Comparison of ENCODE assay signal across 8 mouse cellular contexts in genomic region chr6:34780943-34781289, GRCm38 (mm10). TPM values are rescaled to one million over a fixed set of nuclear protein-coding genes. Genes with fewer than 3 reads are reported as not detected.
DNase-seq lines count a peak whose midpoint lies in the region; ATAC-seq and TF ChIP-seq lines count a peak whose summit lies in the region.

No protein-coding gene starts in this region.

- peaks cover 2% of the 10 kb centered on the region; the same call in 1 of the 2 replicates for H3K4me1 ChIP-seq in heart, adult 2 months (ENCODE audit: control insufficient read depth, insufficient read depth, low read length)
- no peaks in the 10 kb centered on the region; the same call in 1 of the 2 replicates for H3K4me1 ChIP-seq in forebrain, embryonic 14.5 days (ENCODE audit: control insufficient read depth, insufficient read depth, low read length)
- H3K4me1 ChIP-seq in liver, embryonic 15.5 days (replicated peaks) = peaks cover 7% of the 10 kb centered on the region

- no peak for TF ChIP-seq POLR2A in heart, adult 2 months (IDR thresholded peaks at IDR 0.05; ENCODE audit: insufficient read depth, low read depth, low read length)

- H3K9ac ChIP-seq in heart, adult 2 months (ENCODE audit: low read depth, low read length) = peak overlapping the region; percentile 82
- peak overlapping the region; percentile 83 for H3K9ac ChIP-seq in forebrain, embryonic 14.5 days (ENCODE audit: low read length)
- H3K9ac ChIP-seq in liver, embryonic 15.5 days = peak overlapping the region; percentile 84

- peak overlapping the region; percentile 91 for H3K4me3 ChIP-seq in heart, adult 2 months
- H3K4me3 ChIP-seq in C2C12 (ENCODE audit: insufficient read depth, poor library complexity, severe bottlenecking) = peak overlapping the region; percentile 42
- H3K4me3 ChIP-seq in forebrain, embryonic 14.5 days (ENCODE audit: low read depth, low read length) = peak overlapping the region; percentile 60
- peak overlapping the region; percentile 74 for H3K4me3 ChIP-seq in liver, embryonic 15.5 days (replicated peaks)

- H3K79me2 ChIP-seq in heart, adult 2 months (replicated peaks; ENCODE audit: control insufficient read depth, insufficient read depth, low read length) = no peaks in the 10 kb centered on the region
- H3K79me2 ChIP-seq in C2C12 (ENCODE audit: control insufficient read depth, insufficient read depth) = no peaks in the 10 kb centered on the region

- peak overlapping the region; percentile 95 for H3K27ac ChIP-seq in heart, adult 2 months
- peak overlapping the region; percentile 93 for H3K27ac ChIP-seq in forebrain, embryonic 14.5 days (ENCODE audit: low read depth, low read length)
- H3K27ac ChIP-seq in liver, embryonic 15.5 days (replicated peaks) = peak overlapping the region; percentile 97

- no peak for TF ChIP-seq EP300 in heart, adult 2 months (IDR thresholded peaks at IDR 0.05; ENCODE audit: insufficient read depth, low read depth, low read length)

- ATAC-seq in forebrain, embryonic 14.5 days = 0 out of 2 replicates have a peak, but pooled peaks have one; percentile 1
- ATAC-seq in liver, embryonic 15.5 days (ENCODE audit: insufficient read depth) = no peak

- no peaks in the 10 kb centered on the region for H3K27me3 ChIP-seq in heart, adult 2 months (ENCODE audit: control insufficient read depth, insufficient read depth, low read length)
- H3K27me3 ChIP-seq in C2C12 (ENCODE audit: control insufficient read depth, insufficient read depth, insufficient read length) = no peaks in the 10 kb centered on the region
- H3K27me3 ChIP-seq in forebrain, embryonic 14.5 days (replicated peaks; ENCODE audit: control insufficient read depth, insufficient read depth, low read length) = no peaks in the 10 kb centered on the region
- 0 out of 2 replicates have a peak, but pooled peaks cover 3% of the 10 kb centered on the region for H3K27me3 ChIP-seq in liver, embryonic 15.5 days

- no peaks in the 10 kb centered on the region for H3K36me3 ChIP-seq in heart, adult 2 months (ENCODE audit: control insufficient read depth, insufficient read depth, low read length)
- peaks cover 24% of the 10 kb centered on the region for H3K36me3 ChIP-seq in C2C12 (ENCODE audit: control insufficient read depth, insufficient read depth)
- H3K36me3 ChIP-seq in forebrain, embryonic 14.5 days (ENCODE audit: control insufficient read depth, insufficient read depth, low read length) = no peaks in the 10 kb centered on the region
- 0 out of 2 replicates have a peak, but pooled peaks cover 4% of the 10 kb centered on the region for H3K36me3 ChIP-seq in liver, embryonic 15.5 days (replicated peaks)

- TF ChIP-seq CTCF in heart, adult 2 months (IDR thresholded peaks at IDR 0.05) = no peak
- TF ChIP-seq CTCF in C2C12 (IDR thresholded peaks at IDR 0.05; ENCODE audit: control insufficient read depth, insufficient read depth, insufficient read length) = no peak

- peak overlapping the region; percentile 64 for H3K4me2 ChIP-seq in forebrain, embryonic 14.5 days (ENCODE audit: low read length)
- peak overlapping the region; percentile 90 for H3K4me2 ChIP-seq in liver, embryonic 15.5 days

- H3K79me3 ChIP-seq in C2C12 (ENCODE audit: low read depth) = no peaks in the 10 kb centered on the region

- intact Hi-C loops in heart, adult 2 months (cut with DNase I) = loop anchor here (1.0 to 5.0 kb wide), 3 partner anchors 81 to 129 kb away; partner anchors contain the start of genes Cyren, Tmem140 and Wdr91

- H3K9me3 ChIP-seq in forebrain, embryonic 14.5 days (replicated peaks; ENCODE audit: control insufficient read depth, low read length) = no peaks in the 10 kb centered on the region
- no peaks in the 10 kb centered on the region for H3K9me3 ChIP-seq in liver, embryonic 15.5 days (replicated peaks)

- 1% methylated on average over 13 of the region's 13 CpGs for WGBS in heart, adult 2 months
- 7% methylated on average over 13 of the region's 13 CpGs for WGBS in forebrain, embryonic 14.5 days
- 3% methylated on average over 13 of the region's 13 CpGs for WGBS in liver, embryonic 15.5 days (ENCODE audit: insufficient replicate concordance)

- DNase-seq in heart, adult 2 months = no peak
- no peak for DNase-seq in heart, adult 9 months (ENCODE audit: low spot score in 2 of 2)
- DNase-seq in forebrain, embryonic 14.5 days (ENCODE audit: low spot score) = no peak
- no peak for DNase-seq in ovary, postnatal 10 days (ENCODE audit: low spot score)
- no peak for DNase-seq in right cerebral cortex, postnatal 25 days
- no peak for DNase-seq in spleen, adult 18-20 months

- peak overlapping the region; percentile 68 for H3ac ChIP-seq in C2C12 (ENCODE audit: control insufficient read depth, insufficient read length, low read depth)

TF ChIP-seq in C2C12, 6 proteins besides CTCF, POLR2A, EP300 and RAD21:
- TF ChIP-seq MAX (IDR thresholded peaks at IDR 0.05) = peak; percentile 1
- TF ChIP-seq CEBPB (IDR thresholded peaks at IDR 0.05; ENCODE audit: low read depth) = no peak

RNA-seq across cellular contexts. Expression of gene Agbl3, which starts 0.7 kb away (rescaled TPM):
- total RNA-seq in heart, adult 2 months (2021) = 1 to 10 TPM; 2.5 to 3.7 TPM
- 2.6 and 3.4 TPM in 2 replicates for polyA plus RNA-seq in heart, adult 2 months (2012; rRNA removed)
- polyA plus RNA-seq in C2C12 (2012; fragmentation: generic; extraction: Trizol) = 2.4 TPM
- 8.2 and 9.7 TPM in 2 replicates for polyA plus RNA-seq in forebrain, embryonic 14.5 days (2014; fragmentation: Nextera tagmentation; extraction: Ambion mirVana)
- 2.4 and 3.2 TPM in 2 replicates for polyA plus RNA-seq in liver, embryonic 15.5 days (2015; fragmentation: Nextera tagmentation; extraction: Ambion mirVana)
